Mouse (Mus musculus) central nervous system, embryonic 14 days (tissue): ENCODE measurements around the gene Dnah12. TPM values are rescaled to one million over a fixed set of nuclear protein-coding genes. Genes with fewer than 3 reads are reported as not detected.

Experiments used
- polyA plus RNA-seq: library from polyadenylated mRNA; depleted of rRNA; stranded (reverse); fragments of >200 nt; gene quantifications from 2 replicates; pipeline ENCODE4 v1.2.3, GENCODE M21; 2012; rRNA removed

Dnah12 gene
- 0.05 and 0.06 TPM in 2 replicates for polyA plus RNA-seq

DNA sequence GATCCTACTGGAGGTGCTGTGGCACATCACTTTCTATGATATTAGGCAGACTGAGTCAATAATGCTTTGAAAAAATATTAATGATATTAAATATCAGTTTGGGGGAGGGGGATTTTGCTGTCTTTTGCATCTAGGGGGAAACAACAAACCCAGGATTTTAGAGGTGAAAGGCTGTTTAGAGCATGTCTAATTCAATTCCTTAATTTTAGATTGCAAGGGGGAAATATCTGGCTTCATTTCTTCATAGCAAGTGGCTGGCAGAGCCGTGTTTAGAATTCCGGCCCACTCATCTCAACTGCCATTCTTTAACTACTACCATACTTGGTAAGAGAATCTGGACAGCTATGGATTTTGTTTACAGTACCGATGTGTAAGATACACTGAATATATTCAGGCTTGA lies at the start of gene Dnah12:
TSS of gene Dnah12 (plus strand) at position 301 of the 400 bp plus-strand sequence.

GRCm38 (mm10) chr14:26669292-26670073 lies 23.6 kb upstream of the Dnah12 start, which contains the start of gene Pde12:
Gene Pde12, minus strand, starts transcription at chr14:26669883.

GRCm38 (mm10) chr14:26894392-26894791 lies 201.3 kb downstream of the Dnah12 start, which contains the start of gene Asb14:
Gene Asb14, plus strand, starts transcription at chr14:26894557.

Other genes starting within 250 kb of the Dnah12 start
- 22.9 and 23.1 TPM in 2 replicates for gene Slmap, start 158.3 kb upstream of the Dnah12 start, polyA plus RNA-seq
- gene Dennd6a, start 119.4 kb upstream of the Dnah12 start, polyA plus RNA-seq = 17.2 and 18.3 TPM in 2 replicates
- gene Arf4, start 55.2 kb upstream of the Dnah12 start, polyA plus RNA-seq = 213 and 216 TPM in 2 replicates
- 6.8 and 7.5 TPM in 2 replicates for gene Pde12, start 23.4 kb upstream of the Dnah12 start, polyA plus RNA-seq
- gene Asb14, start 201.3 kb downstream of the Dnah12 start, polyA plus RNA-seq = 0.08 TPM in 1 of 2 replicates, not detected in the other